Mouse (Mus musculus) lung, adult 2 months (tissue): ENCODE data around the gene Trmt13.

Source experiments
- CTCF ChIP-seq: fragments of 200-500 bp; IDR thresholded peaks from 2 replicates; pipeline ENCODE4 v1.5.1; 2011; ENCODE audit warnings: mild to moderate bottlenecking, low read length, control low read depth; ENCODE audit not compliant: insufficient read depth
- POLR2A ChIP-seq: fragments of 200-500 bp; IDR thresholded peaks from 2 replicates; pipeline ENCODE4 v1.6.1; 2011; ENCODE audit warnings: low read depth, mild to moderate bottlenecking, control low read depth, low read length, borderline replicate concordance; ENCODE audit errors: extremely low read depth

DNA sequence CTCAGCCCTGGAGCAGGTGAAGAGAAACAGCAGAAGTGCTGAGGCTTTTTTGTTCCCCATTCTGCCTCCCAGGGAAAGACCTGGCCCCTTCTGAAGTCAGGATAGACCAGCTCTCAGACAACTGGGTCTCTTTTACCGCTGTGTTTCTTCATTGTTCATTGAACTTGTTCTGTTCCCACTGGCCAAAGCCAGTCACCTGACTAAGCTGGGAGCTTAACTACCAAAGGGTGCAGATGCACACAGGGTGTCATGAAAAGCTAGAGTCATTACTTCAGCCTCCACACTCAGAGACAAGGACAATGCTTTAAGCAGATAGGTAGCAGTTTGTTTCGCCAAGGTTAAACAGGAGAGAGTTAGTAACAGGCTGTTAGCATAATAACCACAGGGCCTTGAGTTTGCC, 72.3 kb downstream of the Trmt13 start:
- TF ChIP-seq CTCF (no peak), POLR2A (no peak)
